Mouse (Mus musculus) cerebellum, adult 9-10 months (tissue): ENCODE results near the gene Npy2r.

Source experiments
- DNase-seq: peaks from one replicate; pipeline ENCODE4 v3.0.0; 2022

The Npy2r gene

DNA sequence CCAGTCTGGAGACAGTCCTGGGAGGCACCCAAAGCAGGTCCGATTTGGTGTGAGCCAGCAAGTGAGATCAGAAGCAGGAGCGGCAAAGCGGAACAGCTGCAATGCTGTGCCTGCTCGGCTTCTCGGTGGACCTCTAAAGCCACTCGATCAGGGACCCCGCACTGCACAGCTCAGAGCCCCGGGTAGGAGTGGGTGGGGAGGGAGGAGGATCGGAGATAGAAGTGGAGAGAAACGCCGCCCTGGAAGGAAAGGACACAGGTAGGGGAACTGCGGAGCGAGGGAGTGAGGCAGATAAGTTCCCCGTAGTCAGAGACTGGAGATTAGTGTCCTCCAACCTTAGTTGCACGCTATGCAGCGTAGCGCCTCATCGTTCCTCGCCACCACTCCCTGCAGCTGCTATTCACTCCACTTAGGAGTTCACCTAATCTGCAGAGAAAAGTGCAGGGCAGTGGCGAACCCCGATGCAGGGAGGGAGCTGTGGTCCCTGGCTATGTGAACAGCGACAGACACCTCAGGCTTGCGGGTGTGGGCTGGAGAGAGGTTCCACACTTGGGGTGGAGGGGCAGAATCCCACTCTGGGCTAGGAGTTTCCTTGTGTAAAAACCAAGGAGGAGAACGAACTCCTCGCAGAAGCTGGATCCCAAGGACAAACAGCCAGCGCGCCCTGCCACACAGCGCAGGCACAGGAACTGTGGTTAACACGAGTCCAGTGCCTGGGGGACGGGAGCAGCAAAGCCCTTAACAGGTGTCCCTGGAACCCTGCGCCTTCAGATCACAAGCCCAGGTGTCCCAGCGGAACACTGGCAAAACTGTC, at the start of gene Npy2r:
TSS of gene Npy2r (minus strand) at position 177 of the 814 bp plus-strand sequence.
- DNase-seq, result no peak

DNA sequence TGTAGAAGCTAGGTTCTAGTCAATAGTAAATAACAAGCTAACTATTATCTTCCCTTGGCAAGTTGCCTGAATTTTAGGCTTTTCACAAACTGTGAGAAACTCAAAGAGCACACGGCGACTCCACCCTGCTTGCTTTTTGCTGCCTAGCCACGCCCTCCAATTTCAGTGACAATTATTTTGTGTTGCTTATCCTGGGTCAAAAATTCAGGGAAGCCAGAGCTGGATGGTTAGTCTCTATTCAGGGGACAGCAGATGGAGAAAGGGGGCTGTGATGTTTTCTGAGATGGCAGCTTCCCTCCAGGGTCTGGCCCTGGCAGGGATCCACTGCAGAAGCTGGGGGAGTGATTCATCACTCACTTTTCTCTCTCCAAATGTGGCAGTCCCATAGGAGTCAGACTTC, 9.9 kb upstream of the Npy2r start:
- DNase-seq, result no peak

GRCm38 (mm10) chr3:82556311-82556828, 8.5 kb upstream of the Npy2r start:
- DNase-seq, result no peak

DNA sequence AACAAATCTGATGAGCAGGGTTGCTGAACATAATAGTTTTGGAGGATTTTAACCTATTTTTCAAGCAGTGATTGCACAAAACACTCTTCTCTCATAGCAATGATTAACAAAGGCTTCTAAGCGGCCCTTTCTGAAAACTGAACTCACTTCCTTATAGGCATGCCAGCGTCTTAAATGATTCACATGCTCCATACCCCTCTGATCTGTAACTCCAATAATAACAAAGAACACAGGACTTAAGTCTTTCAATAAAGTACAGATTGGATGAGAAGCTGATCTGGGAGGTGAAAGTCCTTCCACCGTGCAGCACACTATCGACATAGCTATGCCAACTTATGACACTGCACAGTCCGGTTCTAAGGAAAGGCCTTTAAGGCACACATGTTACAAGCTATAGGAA, 2.0 kb upstream of the Npy2r start:
- DNase-seq, result no peak

DNA sequence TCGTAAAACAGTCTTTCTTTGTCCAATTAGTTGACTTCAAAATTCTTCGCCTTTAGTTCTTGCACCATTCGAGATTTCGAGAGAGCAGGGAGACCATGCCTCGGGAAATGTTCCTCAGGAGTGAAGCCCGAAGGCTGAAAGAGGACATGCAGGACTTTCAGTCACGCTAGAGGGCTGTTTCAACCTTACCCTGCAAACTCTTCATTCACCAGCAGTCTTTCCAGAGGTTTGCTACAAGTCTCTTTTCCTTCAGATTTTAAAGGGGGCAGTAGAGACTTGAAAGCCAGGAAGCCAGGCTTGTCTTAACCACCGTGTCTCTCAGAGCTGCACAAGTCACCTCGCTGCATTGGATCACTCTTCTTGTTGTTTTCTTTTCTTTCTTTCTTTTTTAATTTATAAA, 869 bp upstream of the Npy2r start:
- DNase-seq, result no peak

DNA sequence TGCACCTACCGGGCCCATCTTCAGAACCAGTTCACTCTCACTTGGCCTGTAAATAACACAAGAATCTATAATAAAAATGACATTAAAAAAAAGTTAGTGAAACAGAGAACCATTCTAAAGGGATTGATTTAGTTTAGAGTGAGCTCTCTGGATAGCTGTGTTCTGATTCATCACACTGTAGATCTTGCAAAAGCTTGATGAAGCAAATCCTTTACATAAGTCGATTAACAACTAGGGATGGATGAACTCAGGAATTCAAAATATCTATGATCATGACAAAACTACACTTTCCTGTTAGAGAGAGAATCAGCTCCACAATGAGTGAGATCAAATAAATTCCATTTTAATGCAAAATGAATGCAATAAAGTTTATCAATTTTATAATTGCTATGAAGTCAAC, 6.4 kb downstream of the Npy2r start:
- no peak for DNase-seq

- DNase-seq, result no peak
These were observed 7.9 kb downstream of the Npy2r start for GRCm38 (mm10) chr3:82539951-82540350.

DNA sequence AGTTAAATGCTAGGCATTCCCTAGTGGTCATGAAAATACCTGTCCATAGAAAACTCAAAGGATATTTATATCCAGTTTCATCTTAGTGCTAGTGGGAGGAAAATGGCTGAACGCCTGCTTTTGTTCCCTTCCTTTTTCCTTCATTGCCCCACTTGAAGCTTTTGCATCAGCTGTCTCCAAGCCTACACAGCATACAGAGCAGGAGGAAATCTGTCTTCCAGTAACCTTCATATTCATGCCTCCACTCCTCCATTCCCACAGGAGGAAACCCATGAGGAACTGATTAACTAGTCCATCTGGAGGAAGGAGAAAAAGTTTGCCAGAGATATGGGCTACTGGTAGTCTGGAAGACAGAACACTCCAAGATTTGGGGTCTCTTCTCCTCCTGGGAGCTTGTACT, 23.1 kb downstream of the Npy2r start:
- DNase-seq, result no peak

DNA sequence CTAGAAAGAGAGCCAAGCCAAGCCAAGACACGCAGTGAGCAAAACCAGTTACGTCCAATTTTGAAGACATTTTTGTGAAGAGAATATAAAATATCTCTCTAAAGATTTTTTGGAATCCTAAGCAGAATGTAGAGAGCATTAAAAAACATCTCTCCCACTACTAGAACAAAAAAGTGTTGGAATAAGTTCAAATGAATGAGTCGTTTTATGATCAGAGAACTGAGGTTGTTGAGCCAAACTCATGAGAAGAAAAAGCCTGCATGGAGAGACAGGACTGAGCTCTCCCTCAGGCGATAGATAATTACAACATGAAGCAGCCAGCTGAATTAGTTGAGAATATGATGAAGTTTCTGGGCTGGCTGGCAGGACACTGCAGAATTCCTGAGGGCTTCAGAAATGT, 49.9 kb downstream of the Npy2r start:
- DNase-seq, result no peak
